Comparison of ENCODE assay signal across 24 mouse cellular contexts in genomic region chr11:71985783-71986182, GRCm38 (mm10). TPM values are rescaled to one million over a fixed set of nuclear protein-coding genes. Genes with fewer than 3 reads are reported as not detected.
A peak's percentile ranks its signal among the peaks of the same experiment; 100 is the strongest.
DNase-seq lines count a peak whose midpoint lies in the region; ATAC-seq and TF ChIP-seq lines count a peak whose summit lies in the region.
"Had no signal": no experiment of that assay in that cellular context is flagged by ENCODE, and none has a peak within 500 bp of the region (broad histone marks: within the 10 kb centered on the region; RNA-seq: fewer than 3 reads in every experiment).

No protein-coding gene starts in this region.

- no peaks in the 10 kb centered on the region for H3K9me3 ChIP-seq in forebrain, embryonic 15.5 days
- no peaks in the 10 kb centered on the region for H3K9me3 ChIP-seq in forebrain, embryonic 13.5 days (replicated peaks)
- no peaks in the 10 kb centered on the region for H3K9me3 ChIP-seq in hindbrain, embryonic 16.5 days (ENCODE audit: control insufficient read depth, low read length)
- H3K9me3 ChIP-seq: embryonic facial prominence, embryonic 13.5 days; heart, embryonic 13.5 days; limb, embryonic 13.5 days; liver, embryonic 12.5 days; stomach, embryonic 15.5 days had no signal

- H3K27me3 ChIP-seq in forebrain, embryonic 15.5 days: no peaks in the 10 kb centered on the region
- no peaks in the 10 kb centered on the region for H3K27me3 ChIP-seq in forebrain, embryonic 13.5 days
- H3K27me3 ChIP-seq in hindbrain, embryonic 16.5 days (replicated peaks; ENCODE audit: control insufficient read depth, insufficient read depth, low read length): no peaks in the 10 kb centered on the region
- H3K27me3 ChIP-seq: embryonic facial prominence, embryonic 13.5 days; liver, embryonic 12.5 days; stomach, embryonic 15.5 days had no signal

- ATAC-seq in forebrain, embryonic 15.5 days (replicated peaks): no peak; the same call in 1 of the 2 replicates
- ATAC-seq in forebrain, embryonic 13.5 days: no peak
- peak; percentile 50; the same call in 1 of the 2 replicates for ATAC-seq in hindbrain, embryonic 16.5 days
- ATAC-seq: liver, embryonic 12.5 days had no signal

- TF ChIP-seq CTCF in layer of hippocampus, adult 2 months (conservative IDR thresholded peaks at IDR 0.05): no peak

- 81% methylated on average over 2 of the region's 2 CpGs for WGBS in forebrain, embryonic 15.5 days
- 81% methylated on average over 2 of the region's 2 CpGs for WGBS in forebrain, embryonic 13.5 days
- 74% methylated on average over 2 of the region's 2 CpGs for WGBS in hindbrain, embryonic 16.5 days

- H3K36me3 ChIP-seq in forebrain, embryonic 15.5 days: no peaks in the 10 kb centered on the region
- H3K36me3 ChIP-seq in forebrain, embryonic 13.5 days (ENCODE audit: poor library complexity, severe bottlenecking): no peaks in the 10 kb centered on the region
- H3K36me3 ChIP-seq in hindbrain, embryonic 16.5 days (ENCODE audit: control insufficient read depth, insufficient read depth, low read length): no peaks in the 10 kb centered on the region
- H3K36me3 ChIP-seq: embryonic facial prominence, embryonic 13.5 days; heart, embryonic 13.5 days; limb, embryonic 13.5 days; liver, embryonic 12.5 days; stomach, embryonic 15.5 days had no signal

- H3K4me1 ChIP-seq in forebrain, embryonic 15.5 days: peaks cover 28% of the 10 kb centered on the region
- H3K4me1 ChIP-seq in forebrain, embryonic 13.5 days: peaks cover 29% of the 10 kb centered on the region
- H3K4me1 ChIP-seq in hindbrain, embryonic 16.5 days (ENCODE audit: control insufficient read depth, insufficient read depth, low read depth, low read length): peaks cover 24% of the 10 kb centered on the region
- H3K4me1 ChIP-seq: heart, embryonic 13.5 days; liver, embryonic 12.5 days had no signal

- no peak overlapping the region for H3K9ac ChIP-seq in forebrain, embryonic 15.5 days (replicated peaks)
- H3K9ac ChIP-seq in forebrain, embryonic 13.5 days: no peak overlapping the region
- H3K9ac ChIP-seq in hindbrain, embryonic 16.5 days (ENCODE audit: low read depth, low read length): no peak overlapping the region
- H3K9ac ChIP-seq: embryonic facial prominence, embryonic 13.5 days; heart, embryonic 13.5 days; limb, embryonic 13.5 days; liver, embryonic 12.5 days; stomach, embryonic 15.5 days had no signal

- no peak for DNase-seq in layer of hippocampus, adult 2 months (ENCODE audit: low spot score in 2 of 2)
- no peak for DNase-seq in layer of hippocampus, adult 18-20 months (ENCODE audit: low spot score in 2 of 2)
- peak; percentile 8 for DNase-seq in ES-CJ7 (ENCODE audit: low read depth, low spot score)
- DNase-seq in Muller cell, postnatal 12 days (ENCODE audit: inconsistent ontology term): no peak
- DNase-seq in c-Kit-positive CD71-positive TER-119-positive erythroid progenitor cells, embryonic 14.5 days (ENCODE audit: low spot score): no peak
- DNase-seq: gastrocnemius, postnatal 36 days; heart, adult 2 months; heart, postnatal 14 days; kidney, adult 11 months; kidney, postnatal 14 days; lung, adult 2 months; lung, postnatal 14 days; thymus, postnatal 25 days had no signal

- no peak overlapping the region for H3K4me2 ChIP-seq in forebrain, embryonic 15.5 days (replicated peaks)
- H3K4me2 ChIP-seq in forebrain, embryonic 13.5 days: no peak overlapping the region
- H3K4me2 ChIP-seq in hindbrain, embryonic 16.5 days (ENCODE audit: low read length): no peak overlapping the region
- H3K4me2 ChIP-seq: embryonic facial prominence, embryonic 13.5 days; heart, embryonic 13.5 days; limb, embryonic 13.5 days; liver, embryonic 12.5 days; stomach, embryonic 15.5 days had no signal

- H3K27ac ChIP-seq in forebrain, embryonic 15.5 days (replicated peaks): peak overlapping the region; percentile 28
- H3K27ac ChIP-seq in forebrain, embryonic 13.5 days: no peak overlapping the region
- H3K27ac ChIP-seq in layer of hippocampus, adult 2 months: peak overlapping the region; percentile 67
- no peak overlapping the region for H3K27ac ChIP-seq in hindbrain, embryonic 16.5 days (ENCODE audit: low read depth, low read length)
- H3K27ac ChIP-seq: embryonic facial prominence, embryonic 13.5 days; heart, adult 2 months; heart, embryonic 13.5 days; limb, embryonic 13.5 days; liver, embryonic 12.5 days; stomach, embryonic 15.5 days had no signal

- H3K4me3 ChIP-seq in forebrain, embryonic 15.5 days: no peak overlapping the region
- H3K4me3 ChIP-seq in forebrain, embryonic 13.5 days: no peak overlapping the region
- no peak overlapping the region for H3K4me3 ChIP-seq in layer of hippocampus, adult 2 months
- no peak overlapping the region for H3K4me3 ChIP-seq in hindbrain, embryonic 16.5 days (ENCODE audit: low read length)
- H3K4me3 ChIP-seq: embryonic facial prominence, embryonic 13.5 days; heart, adult 2 months; heart, embryonic 13.5 days; limb, embryonic 13.5 days; liver, embryonic 12.5 days; stomach, embryonic 15.5 days had no signal

RNA-seq across cellular contexts. Expression of gene Aipl1, which starts 51.5 kb away (rescaled TPM):
- 0.23 and 0.42 TPM in 2 replicates for polyA plus RNA-seq in forebrain, embryonic 15.5 days (2015; fragmentation: Nextera tagmentation; extraction: Ambion mirVana)
- 0.23 and 0.31 TPM in 2 replicates for polyA plus RNA-seq in forebrain, embryonic 13.5 days (2015; fragmentation: Nextera tagmentation; extraction: Ambion mirVana)
- total RNA-seq in layer of hippocampus, adult 2 months (2021): not detected
- not detected for total RNA-seq in layer of hippocampus, adult 18-20 months (2021)
- polyA plus RNA-seq in hindbrain, embryonic 16.5 days (2015; fragmentation: Nextera tagmentation; extraction: Ambion mirVana): 0.27 and 0.41 TPM in 2 replicates
- total RNA-seq: adrenal gland, adult 18-20 months; gastrocnemius, adult 18-20 months; gastrocnemius, postnatal 36 days; heart, adult 2 months; heart, postnatal 14 days; layer of hippocampus, adult 8-10 months had no signal

RNA-seq across cellular contexts. Expression of gene Pimreg, which starts 56.0 kb away (rescaled TPM):
- 80.9 and 88.0 TPM in 2 replicates for polyA plus RNA-seq in forebrain, embryonic 15.5 days (2015; fragmentation: Nextera tagmentation; extraction: Ambion mirVana)
- 155 and 171 TPM in 2 replicates for polyA plus RNA-seq in forebrain, embryonic 13.5 days (2015; fragmentation: Nextera tagmentation; extraction: Ambion mirVana)
- under 1 TPM; 0.90 to 0.93 TPM for total RNA-seq in layer of hippocampus, adult 2 months (2021)
- not detected for total RNA-seq in layer of hippocampus, adult 18-20 months (2021)
- 33.5 and 38.5 TPM in 2 replicates for polyA plus RNA-seq in hindbrain, embryonic 16.5 days (2015; fragmentation: Nextera tagmentation; extraction: Ambion mirVana)
- total RNA-seq: gastrocnemius, adult 18-20 months had no signal

Comparison
In these comparisons a context has a peak if more than half of its experiments do, and no peak if none do; other contexts are left out.
1. H3K27ac ChIP-seq: peak in forebrain, embryonic 15.5 days (single experiment) and layer of hippocampus, adult 2 months (single experiment); none in forebrain, embryonic 13.5 days (single experiment) and hindbrain, embryonic 16.5 days (single experiment).